Mouse (Mus musculus) forebrain, embryonic 16.5 days (tissue): ENCODE measurements around the gene Tmod2. TPM values are rescaled to one million over a fixed set of nuclear protein-coding genes. Genes with fewer than 3 reads are reported as not detected.

Experiments
- ATAC-seq: fragments of 200-750 bp; cut with Nextera tagmentation; 2 replicates; pipeline ENCODE4 v1.8.0; 2017; ENCODE audit warnings: mild to moderate bottlenecking, moderate library complexity
- H3K27ac ChIP-seq: fragments of 300-500 bp; sonication (generic); 2 replicates; pipeline ENCODE4 v1.5.1; 2014; ENCODE audit warnings: low read length, control low read depth
- H3K27me3 ChIP-seq: fragments of 300-500 bp; sonication (generic); replicated peaks from 2 replicates; pipeline ENCODE4 v1.6.1; 2014; ENCODE audit warnings: low read length; ENCODE audit not compliant: control insufficient read depth, insufficient read depth
- H3K36me3 ChIP-seq: fragments of 300-500 bp; sonication (generic); 2 replicates; pipeline ENCODE4 v1.6.1; 2014; ENCODE audit not compliant: control insufficient read depth, insufficient read depth
- H3K4me1 ChIP-seq: fragments of 300-500 bp; sonication (generic); replicated peaks from 2 replicates; pipeline ENCODE4 v1.6.1; 2014; ENCODE audit warnings: low read length; ENCODE audit not compliant: control insufficient read depth, insufficient read depth
- H3K4me2 ChIP-seq: fragments of 300-500 bp; sonication (generic); 2 replicates; pipeline ENCODE4 v1.6.1; 2014; ENCODE audit warnings: mild to moderate bottlenecking, low read length, control low read depth
- H3K4me3 ChIP-seq: fragments of 300-500 bp; sonication (generic); replicated peaks from 2 replicates; pipeline ENCODE4 v1.5.1; 2014; ENCODE audit warnings: mild to moderate bottlenecking, low read length, control low read depth
- H3K9ac ChIP-seq: fragments of 300-500 bp; sonication (generic); replicated peaks from 2 replicates; pipeline ENCODE4 v1.6.1; 2014; ENCODE audit warnings: low read depth, low read length, control low read depth
- H3K9me3 ChIP-seq: fragments of 300-500 bp; sonication (generic); 2 replicates; pipeline ENCODE4 v1.6.1; 2016; ENCODE audit warnings: low read length; ENCODE audit not compliant: control insufficient read depth
- WGBS: fragments of 180-500 bp; shearing (Covaris S2); extraction: QIAGEN DNeasy Blood & Tissue Kit; methylation state at CpG from one replicate; pipeline ENCODE4 v1.1.7; 2014; 5-methylcytosine and 5-hydroxymethylcytosine counted together
- polyA plus RNA-seq: library from polyadenylated mRNA; unstranded; fragments of >200 nt; fragmentation: Nextera tagmentation; extraction: Ambion mirVana; gene quantifications from 2 replicates; pipeline ENCODE4 v1.2.1, GENCODE M21; 2015

Gene Tmod2
- polyA plus RNA-seq, 1 experiment from 2014 or later: 274 TPM

- Histone ChIP-seq H3K4me2 (no peak overlapping the region), H3K27ac (no peak overlapping the region), H3K36me3 (peaks cover 13% of the 10 kb centered on the region), H3K9me3 (no peaks in the 10 kb centered on the region), H3K4me3 (no peak overlapping the region), H3K9ac (no peak overlapping the region), H3K4me1 (no peaks in the 10 kb centered on the region), H3K27me3 (no peaks in the 10 kb centered on the region)
- 57% methylated on average over 7 of the region's 7 CpGs for WGBS
- peak; percentile 36 for ATAC-seq
Observed at GRCm38 (mm10) chr9:75581694-75582350, 29.3 kb downstream of the Tmod2 start.

GRCm38 (mm10) chr9:75579321-75579720 is 31.8 kb downstream of the Tmod2 start:
- Histone ChIP-seq H3K27me3 (no peaks in the 10 kb centered on the region), H3K4me1 (no peaks in the 10 kb centered on the region), H3K4me3 (no peak overlapping the region), H3K36me3 (peaks cover 29% of the 10 kb centered on the region), H3K27ac (no peak overlapping the region), H3K4me2 (no peak overlapping the region), H3K9me3 (no peaks in the 10 kb centered on the region), H3K9ac (no peak overlapping the region)
- no peak for ATAC-seq
- WGBS: 86% methylated on average over 6 of the region's 6 CpGs

- ATAC-seq: no peak
- no peak overlapping the region for H3K4me2 ChIP-seq
- no peak overlapping the region for H3K27ac ChIP-seq
- H3K4me1 ChIP-seq: no peaks in the 10 kb centered on the region
- no peak overlapping the region for H3K4me3 ChIP-seq
- 94% methylated on average over 5 of the region's 5 CpGs for WGBS
- no peak overlapping the region for H3K9ac ChIP-seq
- H3K9me3 ChIP-seq: no peaks in the 10 kb centered on the region
- H3K27me3 ChIP-seq: no peaks in the 10 kb centered on the region
- peaks cover 35% of the 10 kb centered on the region for H3K36me3 ChIP-seq
Observed at GRCm38 (mm10) chr9:75571036-75571942, 39.8 kb downstream of the Tmod2 start.

GRCm38 (mm10) chr9:75568399-75568798 is 42.7 kb downstream of the Tmod2 start:
- no peaks in the 10 kb centered on the region for H3K9me3 ChIP-seq
- H3K27me3 ChIP-seq: no peaks in the 10 kb centered on the region
- H3K9ac ChIP-seq: no peak overlapping the region
- no peaks in the 10 kb centered on the region for H3K4me1 ChIP-seq
- WGBS: 93% methylated on average over 6 of the region's 6 CpGs
- H3K4me2 ChIP-seq: no peak overlapping the region
- H3K4me3 ChIP-seq: no peak overlapping the region
- no peak for ATAC-seq
- H3K27ac ChIP-seq: no peak overlapping the region
- peaks cover 11% of the 10 kb centered on the region for H3K36me3 ChIP-seq

GRCm38 (mm10) chr9:75564892-75565291 is 46.2 kb downstream of the Tmod2 start:
- no peaks in the 10 kb centered on the region for H3K27me3 ChIP-seq
- no peak overlapping the region for H3K4me2 ChIP-seq
- H3K4me3 ChIP-seq: no peak overlapping the region
- H3K9ac ChIP-seq: no peak overlapping the region
- H3K27ac ChIP-seq: no peak overlapping the region
- no peaks in the 10 kb centered on the region for H3K36me3 ChIP-seq
- ATAC-seq: no peak
- H3K4me1 ChIP-seq: peaks cover 2% of the 10 kb centered on the region
- 82% methylated on average over 6 of the region's 6 CpGs for WGBS
- no peaks in the 10 kb centered on the region for H3K9me3 ChIP-seq

DNA sequence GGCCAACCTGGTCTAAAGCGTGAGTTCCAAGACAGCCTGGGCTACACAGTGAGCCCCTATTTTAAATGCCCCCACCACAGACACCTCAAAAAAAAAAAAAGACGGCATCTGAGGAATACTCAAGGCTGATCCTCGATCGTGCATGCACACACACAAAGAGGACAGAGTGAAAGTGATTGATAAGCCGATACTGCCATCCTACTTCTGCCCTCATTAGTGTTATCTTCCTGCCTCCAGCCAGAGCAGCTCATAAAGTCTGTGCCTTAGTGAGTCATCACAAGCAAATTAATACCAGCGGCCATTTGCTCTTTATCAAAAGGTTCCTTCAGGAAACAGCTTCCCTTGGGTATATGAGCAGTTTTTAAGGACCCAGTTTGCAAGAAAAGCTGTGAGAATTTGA is 47.5 kb downstream of the Tmod2 start:
- no peak overlapping the region for H3K27ac ChIP-seq
- no peak overlapping the region for H3K4me2 ChIP-seq
- 94% methylated on average over 6 of the region's 6 CpGs for WGBS
- no peaks in the 10 kb centered on the region for H3K36me3 ChIP-seq
- H3K27me3 ChIP-seq: no peaks in the 10 kb centered on the region
- H3K4me3 ChIP-seq: no peak overlapping the region
- no peak overlapping the region for H3K9ac ChIP-seq
- no peak for ATAC-seq
- H3K4me1 ChIP-seq: peaks cover 5% of the 10 kb centered on the region
- no peaks in the 10 kb centered on the region for H3K9me3 ChIP-seq

DNA sequence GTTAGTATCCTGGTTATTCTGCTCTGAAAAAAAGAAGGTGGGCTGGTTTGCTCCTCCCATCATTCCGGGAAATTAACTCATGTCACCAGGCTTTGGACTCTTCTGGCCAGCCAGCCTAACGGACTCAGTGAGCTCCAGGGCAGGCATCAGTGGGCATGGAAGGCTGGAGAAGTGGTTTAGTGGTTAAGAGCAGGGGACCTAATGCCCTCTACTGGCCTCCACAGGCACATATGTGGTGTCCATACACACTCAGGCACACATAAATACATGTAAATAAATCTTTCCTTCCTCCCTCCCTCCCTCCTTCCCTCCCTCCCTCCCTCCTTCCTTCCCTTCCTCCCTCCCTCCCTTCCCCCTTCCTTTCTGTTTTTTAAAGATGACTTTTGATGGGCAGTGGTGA is 47.9 kb downstream of the Tmod2 start:
- H3K36me3 ChIP-seq: no peaks in the 10 kb centered on the region
- no peak overlapping the region for H3K4me2 ChIP-seq
- H3K4me3 ChIP-seq: no peak overlapping the region
- no peak for ATAC-seq
- no peak overlapping the region for H3K27ac ChIP-seq
- no peaks in the 10 kb centered on the region for H3K9me3 ChIP-seq
- 65% methylated on average over 2 of the region's 2 CpGs for WGBS
- peaks cover 6% of the 10 kb centered on the region for H3K4me1 ChIP-seq
- H3K9ac ChIP-seq: no peak overlapping the region
- no peaks in the 10 kb centered on the region for H3K27me3 ChIP-seq

- Histone ChIP-seq H3K36me3 (no peaks in the 10 kb centered on the region), H3K9ac (no peak overlapping the region), H3K4me1 (peaks cover 14% of the 10 kb centered on the region), H3K9me3 (no peaks in the 10 kb centered on the region), H3K27me3 (no peaks in the 10 kb centered on the region), H3K27ac (no peak overlapping the region), H3K4me3 (no peak overlapping the region), H3K4me2 (no peak overlapping the region)
- 84% methylated on average over 13 of the region's 13 CpGs for WGBS
- no peak for ATAC-seq
Observed at GRCm38 (mm10) chr9:75561040-75561669, 50.0 kb downstream of the Tmod2 start.

- H3K9me3 ChIP-seq: no peaks in the 10 kb centered on the region
- peak overlapping the region; percentile 58 for H3K4me2 ChIP-seq
- H3K4me3 ChIP-seq: no peak overlapping the region
- no peak overlapping the region for H3K9ac ChIP-seq
- no peak overlapping the region for H3K27ac ChIP-seq
- no peak for ATAC-seq
- H3K4me1 ChIP-seq: peaks cover 14% of the 10 kb centered on the region
- H3K36me3 ChIP-seq: no peaks in the 10 kb centered on the region
- H3K27me3 ChIP-seq: no peaks in the 10 kb centered on the region
Observed at GRCm38 (mm10) chr9:75560353-75560752, 50.8 kb downstream of the Tmod2 start.
